In genomic region chr6:58733851-58734250, GRCm38 (mm10) we compare ENCODE assay signal across 24 mouse cellular contexts.
"Had no signal": no experiment of that assay in that cellular context is flagged by ENCODE, and none has a peak within 500 bp of the region (broad histone marks: within the 10 kb centered on the region; RNA-seq: fewer than 3 reads in every experiment).

No protein-coding gene starts in this region.

- H3K27ac ChIP-seq: heart, embryonic 10.5 days; hindbrain, embryonic 10.5 days; hindbrain, embryonic 12.5 days; hindbrain, embryonic 14.5 days; intestine, embryonic 15.5 days; layer of hippocampus, adult 2 months; left cerebral cortex, adult 2 months; limb, embryonic 10.5 days; limb, embryonic 12.5 days; liver, embryonic 14.5 days had no signal

- ATAC-seq: hindbrain, embryonic 16.5 days; inflammation-experienced regulatory T-cells, adult 6 months; intestine, embryonic 15.5 days; intestine, postnatal 0 days had no signal

- H3K4me2 ChIP-seq: heart, embryonic 12.5 days; hindbrain, embryonic 12.5 days; hindbrain, embryonic 14.5 days; intestine, embryonic 15.5 days; limb, embryonic 12.5 days had no signal

- H3K9me3 ChIP-seq: heart, embryonic 10.5 days; heart, embryonic 12.5 days; hindbrain, embryonic 10.5 days; hindbrain, embryonic 12.5 days; intestine, embryonic 15.5 days; limb, embryonic 10.5 days; limb, embryonic 12.5 days had no signal

- H3K9ac ChIP-seq: heart, embryonic 12.5 days; hindbrain, embryonic 12.5 days; hindbrain, embryonic 14.5 days; intestine, embryonic 15.5 days; limb, embryonic 12.5 days; liver, embryonic 14.5 days had no signal

- DNase-seq: gastrocnemius, postnatal 14 days; gastrocnemius, postnatal 36 days; heart, adult 18-20 months; heart, postnatal 10 days; heart, postnatal 4 days; kidney, adult 18-20 months; kidney, adult 8-10 months; kidney, postnatal 10 days; kidney, postnatal 25 days; kidney, postnatal 4 days had no signal

- H3K4me1 ChIP-seq: heart, embryonic 10.5 days; heart, embryonic 12.5 days; hindbrain, embryonic 10.5 days; hindbrain, embryonic 12.5 days; intestine, embryonic 15.5 days; limb, embryonic 10.5 days; limb, embryonic 12.5 days had no signal

- H3K27me3 ChIP-seq: heart, embryonic 12.5 days; hindbrain, embryonic 12.5 days; intestine, embryonic 15.5 days; limb, embryonic 12.5 days had no signal

- H3K36me3 ChIP-seq: heart, embryonic 10.5 days; heart, embryonic 12.5 days; hindbrain, embryonic 10.5 days; hindbrain, embryonic 12.5 days; intestine, embryonic 15.5 days; limb, embryonic 10.5 days; limb, embryonic 12.5 days had no signal

- H3K4me3 ChIP-seq: heart, embryonic 10.5 days; heart, embryonic 12.5 days; hindbrain, embryonic 10.5 days; hindbrain, embryonic 12.5 days; intestine, embryonic 15.5 days; layer of hippocampus, adult 2 months; left cerebral cortex, adult 2 months; limb, embryonic 10.5 days; limb, embryonic 12.5 days had no signal
